Mouse (Mus musculus): ENCODE data around the gene Slc36a4.

Slc36a4 gene

GRCm38 (mm10) chr9:15719594-15719993 lies 10.1 kb downstream of the Slc36a4 start:
- in situ Hi-C loops (cut with MboI, MseI), result loop anchor here (25.0 kb wide), 2 partner anchors 932 to 957 kb away; partner anchors contain the start of genes 1700012B09Rik (in 1 of the 2), Ankrd49 (in 1 of the 2), Fut4 (in 1 of the 2) and Mre11a (in 1 of the 2)

GRCm38 (mm10) chr9:15720556-15720955 lies 11.0 kb downstream of the Slc36a4 start:
- in situ Hi-C loops (cut with MboI, MseI), result loop anchor here (25.0 kb wide), 2 partner anchors 933 to 958 kb away; partner anchors contain the start of genes 1700012B09Rik (in 1 of the 2), Ankrd49 (in 1 of the 2), Fut4 (in 1 of the 2) and Mre11a (in 1 of the 2)

- in situ Hi-C loops (cut with MboI, MseI), result loop anchor here (25.0 kb wide), 2 partner anchors 934 to 959 kb away; partner anchors contain the start of genes 1700012B09Rik (in 1 of the 2), Ankrd49 (in 1 of the 2), Fut4 (in 1 of the 2) and Mre11a (in 1 of the 2)
These were observed 11.8 kb downstream of the Slc36a4 start for GRCm38 (mm10) chr9:15721226-15721833.

GRCm38 (mm10) chr9:15722506-15722905 lies 13.0 kb downstream of the Slc36a4 start:
- in situ Hi-C loops (cut with MboI, MseI), result loop anchor here (25.0 kb wide), 2 partner anchors 935 to 960 kb away; partner anchors contain the start of genes 1700012B09Rik (in 1 of the 2), Ankrd49 (in 1 of the 2), Fut4 (in 1 of the 2) and Mre11a (in 1 of the 2)

- in situ Hi-C loops (cut with MboI, MseI), result no loop called here
These were observed 17.6 kb downstream of the Slc36a4 start for GRCm38 (mm10) chr9:15727168-15727567.

- in situ Hi-C loops (cut with MboI, MseI), result no loop called here
These were observed 22.5 kb downstream of the Slc36a4 start for GRCm38 (mm10) chr9:15731758-15732748.

- in situ Hi-C loops (cut with MboI, MseI), result no loop called here
These were observed 24.7 kb downstream of the Slc36a4 start for GRCm38 (mm10) chr9:15734056-15734866.

GRCm38 (mm10) chr9:15734867-15735131 lies 25.3 kb downstream of the Slc36a4 start:
- in situ Hi-C loops (cut with MboI, MseI), result no loop called here

GRCm38 (mm10) chr9:15737522-15737921 lies 28.0 kb downstream of the Slc36a4 start:
- in situ Hi-C loops (cut with MboI, MseI), result no loop called here

- in situ Hi-C loops (cut with MboI, MseI), result no loop called here
These were observed 31.9 kb downstream of the Slc36a4 start for GRCm38 (mm10) chr9:15741428-15741827.

GRCm38 (mm10) chr9:15741931-15742330 lies 32.4 kb downstream of the Slc36a4 start:
- in situ Hi-C loops (cut with MboI, MseI), result no loop called here

- in situ Hi-C loops (cut with MboI, MseI), result no loop called here
These were observed 36.6 kb downstream of the Slc36a4 start for GRCm38 (mm10) chr9:15745985-15746607.

GRCm38 (mm10) chr9:15746636-15747035 lies 37.1 kb downstream of the Slc36a4 start:
- in situ Hi-C loops (cut with MboI, MseI), result no loop called here

- in situ Hi-C loops (cut with MboI, MseI), result no loop called here
These were observed 38.8 kb downstream of the Slc36a4 start for GRCm38 (mm10) chr9:15748383-15748782.

GRCm38 (mm10) chr9:15759318-15759717 lies 49.8 kb downstream of the Slc36a4 start:
- in situ Hi-C loops (cut with MboI, MseI), result no loop called here

GRCm38 (mm10) chr9:15766379-15766778 lies 56.8 kb downstream of the Slc36a4 start:
- in situ Hi-C loops (cut with MboI, MseI), result no loop called here

- in situ Hi-C loops (cut with MboI, MseI), result no loop called here
These were observed 57.3 kb downstream of the Slc36a4 start for GRCm38 (mm10) chr9:15766821-15767220.

- in situ Hi-C loops (cut with MboI, MseI), result no loop called here
These were observed 63.2 kb downstream of the Slc36a4 start for GRCm38 (mm10) chr9:15772766-15773165.

- in situ Hi-C loops (cut with MboI, MseI), result no loop called here
These were observed 63.9 kb downstream of the Slc36a4 start for GRCm38 (mm10) chr9:15773426-15773825.

- in situ Hi-C loops (cut with MboI, MseI), result no loop called here
These were observed 65.4 kb downstream of the Slc36a4 start for GRCm38 (mm10) chr9:15774911-15775310.

- in situ Hi-C loops (cut with MboI, MseI), result no loop called here
These were observed 72.4 kb downstream of the Slc36a4 start for GRCm38 (mm10) chr9:15781936-15782335.
